Mouse (Mus musculus): ENCODE data around the gene Cbl. TPM values are rescaled to one million over a fixed set of nuclear protein-coding genes. Genes with fewer than 3 reads are reported as not detected.

The Cbl gene
- polyA plus RNA-seq, 1 experiment from 2014 or later: 9.9 TPM

- whole genome bisulfite sequencing: 84% methylated on average over 4 of the region's 4 CpGs
- Histone ChIP-seq H3K4me2 (ENCODE audit: low read length) (no peak overlapping the region), H3K36me3 (ENCODE audit: insufficient read depth, low read length) (no peaks in the 10 kb centered on the region), H3K9me3 (replicated peaks; ENCODE audit: low read length) (no peaks in the 10 kb centered on the region), H3K4me3 (replicated peaks; ENCODE audit: low read depth, low read length) (no peak overlapping the region), H3K27ac (no peak overlapping the region), H3K27me3 (ENCODE audit: insufficient read depth, low read length) (no peaks in the 10 kb centered on the region), H3K4me1 (replicated peaks; ENCODE audit: insufficient read depth, low read length) (no peaks in the 10 kb centered on the region), H3K9ac (ENCODE audit: low read depth, low read length) (no peak overlapping the region)
- peak; percentile 24 for DNase-seq (ENCODE audit: low spot score)
- no peak for TF ChIP-seq CTCF (IDR thresholded peaks at IDR 0.05; ENCODE audit: low read depth)
- no peak for ATAC-seq (replicated peaks; ENCODE audit: low FRiP score, low read depth)
These were observed 21.4 kb downstream of the Cbl start for GRCm38 (mm10) chr9:44212406-44212805.

GRCm38 (mm10) chr9:44209416-44209815 lies 24.4 kb downstream of the Cbl start:
- Histone ChIP-seq H3K9me3 (replicated peaks; ENCODE audit: low read length) (no peaks in the 10 kb centered on the region), H3K4me3 (replicated peaks; ENCODE audit: low read depth, low read length) (no peak overlapping the region), H3K9ac (ENCODE audit: low read depth, low read length) (no peak overlapping the region), H3K4me2 (ENCODE audit: low read length) (no peak overlapping the region), H3K4me1 (replicated peaks; ENCODE audit: insufficient read depth, low read length) (no peaks in the 10 kb centered on the region), H3K36me3 (ENCODE audit: insufficient read depth, low read length) (no peaks in the 10 kb centered on the region), H3K27me3 (ENCODE audit: insufficient read depth, low read length) (no peaks in the 10 kb centered on the region), H3K27ac (no peak overlapping the region)
- DNase-seq (ENCODE audit: low spot score) (no peak), ATAC-seq (replicated peaks; ENCODE audit: low FRiP score, low read depth) (no peak)
- WGBS: 98% methylated on average over 4 of the region's 4 CpGs
- no peak for TF ChIP-seq CTCF (IDR thresholded peaks at IDR 0.05; ENCODE audit: low read depth)

GRCm38 (mm10) chr9:44207840-44208239 lies 26.0 kb downstream of the Cbl start:
- no peak for TF ChIP-seq CTCF (IDR thresholded peaks at IDR 0.05; ENCODE audit: low read depth)
- Histone ChIP-seq H3K27me3 (ENCODE audit: insufficient read depth, low read length) (no peaks in the 10 kb centered on the region), H3K4me2 (ENCODE audit: low read length) (no peak overlapping the region), H3K4me1 (replicated peaks; ENCODE audit: insufficient read depth, low read length) (no peaks in the 10 kb centered on the region), H3K27ac (no peak overlapping the region), H3K4me3 (replicated peaks; ENCODE audit: low read depth, low read length) (no peak overlapping the region), H3K9me3 (replicated peaks; ENCODE audit: low read length) (no peaks in the 10 kb centered on the region), H3K36me3 (ENCODE audit: insufficient read depth, low read length) (no peaks in the 10 kb centered on the region), H3K9ac (ENCODE audit: low read depth, low read length) (no peak overlapping the region)
- DNase-seq (ENCODE audit: low spot score) (no peak), ATAC-seq (replicated peaks; ENCODE audit: low FRiP score, low read depth) (no peak)
- 94% methylated on average over 2 of the region's 2 CpGs for WGBS

- Histone ChIP-seq H3K9ac (ENCODE audit: low read depth, low read length) (no peak overlapping the region), H3K27me3 (ENCODE audit: insufficient read depth, low read length) (no peaks in the 10 kb centered on the region), H3K4me2 (ENCODE audit: low read length) (no peak overlapping the region), H3K4me3 (replicated peaks; ENCODE audit: low read depth, low read length) (no peak overlapping the region), H3K36me3 (ENCODE audit: insufficient read depth, low read length) (0 out of 2 replicates have a peak, but pooled peaks cover 16% of the 10 kb centered on the region), H3K27ac (no peak overlapping the region), H3K4me1 (replicated peaks; ENCODE audit: insufficient read depth, low read length) (no peaks in the 10 kb centered on the region), H3K9me3 (replicated peaks; ENCODE audit: low read length) (no peaks in the 10 kb centered on the region)
- ATAC-seq (replicated peaks; ENCODE audit: low FRiP score, low read depth): no peak
- no peak for TF ChIP-seq CTCF (IDR thresholded peaks at IDR 0.05; ENCODE audit: low read depth)
- WGBS: 52% methylated on average over 3 of the region's 3 CpGs
- DNase-seq (ENCODE audit: low spot score): no peak
These were observed 33.4 kb downstream of the Cbl start for GRCm38 (mm10) chr9:44200458-44200857.

GRCm38 (mm10) chr9:44199580-44199979 lies 34.3 kb downstream of the Cbl start:
- no peaks in the 10 kb centered on the region for H3K27me3 ChIP-seq (ENCODE audit: insufficient read depth, low read length)
- H3K9me3 ChIP-seq (replicated peaks; ENCODE audit: low read length): no peaks in the 10 kb centered on the region
- DNase-seq (ENCODE audit: low spot score): peak; percentile 11
- H3K9ac ChIP-seq (ENCODE audit: low read depth, low read length): no peak overlapping the region
- H3K4me3 ChIP-seq (replicated peaks; ENCODE audit: low read depth, low read length): no peak overlapping the region
- H3K4me2 ChIP-seq (ENCODE audit: low read length): no peak overlapping the region
- no peaks in the 10 kb centered on the region for H3K4me1 ChIP-seq (replicated peaks; ENCODE audit: insufficient read depth, low read length)
- peak overlapping the region; percentile 22; the same call in 1 of the 2 replicates for H3K27ac ChIP-seq
- TF ChIP-seq CTCF (IDR thresholded peaks at IDR 0.05; ENCODE audit: low read depth): no peak
- ATAC-seq (replicated peaks; ENCODE audit: low FRiP score, low read depth): no peak
- 0 out of 2 replicates have a peak, but pooled peaks cover 16% of the 10 kb centered on the region for H3K36me3 ChIP-seq (ENCODE audit: insufficient read depth, low read length)

GRCm38 (mm10) chr9:44199166-44199565 lies 34.7 kb downstream of the Cbl start:
- 0 out of 2 replicates have a peak, but pooled peaks cover 16% of the 10 kb centered on the region for H3K36me3 ChIP-seq (ENCODE audit: insufficient read depth, low read length)
- H3K27ac ChIP-seq: peak overlapping the region; percentile 22; the same call in 1 of the 2 replicates
- no peaks in the 10 kb centered on the region for H3K9me3 ChIP-seq (replicated peaks; ENCODE audit: low read length)

GRCm38 (mm10) chr9:44196354-44196753 lies 37.5 kb downstream of the Cbl start:
- H3K4me1 ChIP-seq (replicated peaks; ENCODE audit: insufficient read depth, low read length): no peaks in the 10 kb centered on the region; the same call in 1 of the 2 replicates
- no peak for ATAC-seq (replicated peaks; ENCODE audit: low FRiP score, low read depth)
- no peak for DNase-seq (ENCODE audit: low spot score)

More at GRCm38 (mm10) chr9:44199166-44199565, 34.7 kb downstream of the Cbl start:
- no peak overlapping the region for H3K9ac ChIP-seq (ENCODE audit: low read depth, low read length)
- H3K4me2 ChIP-seq (ENCODE audit: low read length): no peak overlapping the region
- DNase-seq (ENCODE audit: low spot score): no peak
- 74% methylated on average over 3 of the region's 3 CpGs for WGBS
- ATAC-seq (replicated peaks; ENCODE audit: low FRiP score, low read depth): no peak
- H3K27me3 ChIP-seq (ENCODE audit: insufficient read depth, low read length): no peaks in the 10 kb centered on the region
- no peaks in the 10 kb centered on the region; the same call in 1 of the 2 replicates for H3K4me1 ChIP-seq (replicated peaks; ENCODE audit: insufficient read depth, low read length)
- H3K4me3 ChIP-seq (replicated peaks; ENCODE audit: low read depth, low read length): no peak overlapping the region
- TF ChIP-seq CTCF (IDR thresholded peaks at IDR 0.05; ENCODE audit: low read depth): no peak

More at GRCm38 (mm10) chr9:44196354-44196753, 37.5 kb downstream of the Cbl start:
- TF ChIP-seq CTCF (IDR thresholded peaks at IDR 0.05; ENCODE audit: low read depth): no peak
- no peak overlapping the region for H3K4me2 ChIP-seq (ENCODE audit: low read length)
- H3K9ac ChIP-seq (ENCODE audit: low read depth, low read length): no peak overlapping the region
- 0 out of 2 replicates have a peak, but pooled peaks cover 16% of the 10 kb centered on the region for H3K36me3 ChIP-seq (ENCODE audit: insufficient read depth, low read length)
- H3K9me3 ChIP-seq (replicated peaks; ENCODE audit: low read length): no peaks in the 10 kb centered on the region
- H3K4me3 ChIP-seq (replicated peaks; ENCODE audit: low read depth, low read length): no peak overlapping the region
- 94% methylated on average over 4 of the region's 4 CpGs for WGBS
- H3K27me3 ChIP-seq (ENCODE audit: insufficient read depth, low read length): no peaks in the 10 kb centered on the region
- H3K27ac ChIP-seq: no peak overlapping the region
